Mouse (Mus musculus): Measurements from ENCODE around the gene Treml4. TPM values are rescaled to one million over a fixed set of nuclear protein-coding genes. Genes with fewer than 3 reads are reported as not detected.
"Not testable (repeated sequence)": the region's sequence is repeated elsewhere in the genome, so short reads cannot be mapped to it uniquely, and the experiment has no call there.

Gene Treml4
- total RNA-seq, 2 experiments from 2014 or later, result 0.46 to 1.6 TPM

- no peak for DNase-seq (ENCODE audit: low spot score in 2 of 2)
These were observed 10.0 kb downstream of the Treml4 start for GRCm38 (mm10) chr17:48274098-48274497.

- peak; percentile 71 for DNase-seq (ENCODE audit: low spot score in 2 of 2)
These were observed 10.8 kb downstream of the Treml4 start for GRCm38 (mm10) chr17:48274885-48275284.

GRCm38 (mm10) chr17:48275736-48276135 is 11.6 kb downstream of the Treml4 start:
- DNase-seq (ENCODE audit: low spot score in 2 of 2), result no peak

GRCm38 (mm10) chr17:48278381-48278780 is 14.3 kb downstream of the Treml4 start:
- no peak for DNase-seq (ENCODE audit: low spot score in 2 of 2)

GRCm38 (mm10) chr17:48279002-48279401 is 14.9 kb downstream of the Treml4 start:
- no peak for DNase-seq (ENCODE audit: low spot score in 2 of 2)

GRCm38 (mm10) chr17:48280943-48281738 is 17.0 kb downstream of the Treml4 start:
- DNase-seq (ENCODE audit: low spot score in 2 of 2), result no peak

- DNase-seq (ENCODE audit: low spot score in 2 of 2), result no peak
These were observed 17.6 kb downstream of the Treml4 start for GRCm38 (mm10) chr17:48281739-48282085.

- no peak for DNase-seq (ENCODE audit: low spot score in 2 of 2)
These were observed 22.7 kb downstream of the Treml4 start for GRCm38 (mm10) chr17:48286765-48287164.

- DNase-seq (ENCODE audit: low spot score in 2 of 2), result no peak
These were observed 23.2 kb downstream of the Treml4 start for GRCm38 (mm10) chr17:48287276-48287675.

- DNase-seq (ENCODE audit: low spot score in 2 of 2), result no peak
These were observed 29.6 kb downstream of the Treml4 start for GRCm38 (mm10) chr17:48293500-48294194.

- no peak for DNase-seq (ENCODE audit: low spot score in 2 of 2)
These were observed 35.1 kb downstream of the Treml4 start, which contains the start of gene Treml2 for GRCm38 (mm10) chr17:48299203-48299602. Gene Treml2 (plus strand): TSS chr17:48299498.

GRCm38 (mm10) chr17:48299756-48300155 is 35.7 kb downstream of the Treml4 start:
- DNase-seq (ENCODE audit: low spot score in 2 of 2), result no peak

- no peak for DNase-seq (ENCODE audit: low spot score in 2 of 2)
These were observed 36.1 kb downstream of the Treml4 start for GRCm38 (mm10) chr17:48300199-48300598.

GRCm38 (mm10) chr17:48300861-48301260 is 36.8 kb downstream of the Treml4 start:
- DNase-seq (ENCODE audit: low spot score in 2 of 2), result no peak

- DNase-seq (ENCODE audit: low spot score in 2 of 2), result no peak
These were observed 37.7 kb downstream of the Treml4 start for GRCm38 (mm10) chr17:48301792-48302191.

- no peak for DNase-seq (ENCODE audit: low spot score in 2 of 2)
These were observed 48.0 kb downstream of the Treml4 start for GRCm38 (mm10) chr17:48312124-48312523.

GRCm38 (mm10) chr17:48315905-48316579 is 51.9 kb downstream of the Treml4 start, which contains the start of gene B430306N03Rik:
Gene B430306N03Rik (plus strand): TSS chr17:48316141.
- DNase-seq (ENCODE audit: low spot score in 2 of 2), result not testable (repeated sequence)

- no peak for DNase-seq (ENCODE audit: low spot score in 2 of 2)
These were observed 54.6 kb downstream of the Treml4 start for GRCm38 (mm10) chr17:48318686-48319085.

GRCm38 (mm10) chr17:48321279-48321678 is 57.2 kb downstream of the Treml4 start:
- no peak for DNase-seq (ENCODE audit: low spot score in 2 of 2)

- DNase-seq (ENCODE audit: low spot score in 2 of 2), result no peak
These were observed 59.1 kb downstream of the Treml4 start for GRCm38 (mm10) chr17:48323236-48323635.

GRCm38 (mm10) chr17:48324258-48324657 is 60.2 kb downstream of the Treml4 start:
- no peak for DNase-seq (ENCODE audit: low spot score in 2 of 2)
